Mouse (Mus musculus) cerebellum, adult 11 months (tissue): ENCODE measurements around the gene Tceal7.

Experiments used
- DNase-seq: peaks from one replicate; pipeline ENCODE4 v3.0.0; 2022

The Tceal7 gene

DNA sequence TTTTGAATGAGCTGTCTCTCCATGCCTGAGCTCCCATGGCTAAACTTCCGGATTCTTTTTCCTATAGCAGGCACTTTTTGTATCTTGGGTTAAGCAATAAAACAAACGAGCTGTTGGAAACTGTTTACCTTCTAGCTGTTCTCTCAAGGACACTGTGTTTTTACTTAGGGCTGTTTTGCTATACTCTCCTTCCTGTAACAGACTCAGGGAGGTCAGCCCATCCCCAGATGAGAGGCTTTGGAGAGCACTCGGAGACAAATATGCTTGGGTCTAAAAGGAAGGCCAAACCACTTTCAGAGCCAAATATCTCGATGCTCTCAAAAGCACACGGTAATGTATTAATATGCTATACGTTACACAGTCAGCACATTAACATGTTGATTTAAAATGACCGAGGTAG lies 35.1 kb downstream of the Tceal7 start:
- no peak for DNase-seq

DNA sequence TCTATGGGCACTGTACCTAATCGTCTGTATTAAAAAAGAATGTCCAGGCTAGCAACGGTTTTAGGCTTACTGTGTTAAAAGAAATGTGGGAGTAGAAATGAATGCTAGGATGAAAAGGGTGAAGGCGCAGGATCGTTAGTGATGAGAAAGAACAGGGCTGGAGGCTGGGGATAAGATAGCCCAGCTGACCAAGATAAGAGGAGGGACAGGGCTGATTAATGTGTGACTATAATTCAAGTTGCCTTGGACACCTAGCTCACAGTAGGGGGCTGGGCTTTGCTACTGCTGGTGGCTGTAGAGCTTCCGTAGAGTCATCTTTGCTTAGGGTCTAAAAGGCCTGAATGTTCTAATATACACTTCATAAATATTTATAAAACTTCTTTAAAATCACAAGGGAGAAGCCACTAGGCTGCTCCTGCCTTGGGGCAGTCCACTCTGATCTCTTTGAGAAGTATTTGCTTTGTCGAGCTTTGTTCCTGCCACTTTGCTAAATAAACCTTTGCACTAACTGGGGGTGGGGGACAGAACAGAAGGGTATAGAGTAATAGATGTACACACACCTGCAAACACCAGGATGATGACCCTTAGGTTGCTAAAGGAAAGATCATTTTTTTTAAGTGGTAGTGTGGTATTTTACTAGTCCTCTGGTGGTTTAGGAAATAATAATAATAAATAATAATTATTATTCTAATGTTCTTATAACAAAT lies 37.6 kb downstream of the Tceal7 start:
- DNase-seq, result no peak

- no peak for DNase-seq
Observed at GRCm38 (mm10) chrX:136267720-136268119, 53.1 kb downstream of the Tceal7 start.

GRCm38 (mm10) chrX:136268173-136268572 lies 53.6 kb downstream of the Tceal7 start:
- no peak for DNase-seq

DNA sequence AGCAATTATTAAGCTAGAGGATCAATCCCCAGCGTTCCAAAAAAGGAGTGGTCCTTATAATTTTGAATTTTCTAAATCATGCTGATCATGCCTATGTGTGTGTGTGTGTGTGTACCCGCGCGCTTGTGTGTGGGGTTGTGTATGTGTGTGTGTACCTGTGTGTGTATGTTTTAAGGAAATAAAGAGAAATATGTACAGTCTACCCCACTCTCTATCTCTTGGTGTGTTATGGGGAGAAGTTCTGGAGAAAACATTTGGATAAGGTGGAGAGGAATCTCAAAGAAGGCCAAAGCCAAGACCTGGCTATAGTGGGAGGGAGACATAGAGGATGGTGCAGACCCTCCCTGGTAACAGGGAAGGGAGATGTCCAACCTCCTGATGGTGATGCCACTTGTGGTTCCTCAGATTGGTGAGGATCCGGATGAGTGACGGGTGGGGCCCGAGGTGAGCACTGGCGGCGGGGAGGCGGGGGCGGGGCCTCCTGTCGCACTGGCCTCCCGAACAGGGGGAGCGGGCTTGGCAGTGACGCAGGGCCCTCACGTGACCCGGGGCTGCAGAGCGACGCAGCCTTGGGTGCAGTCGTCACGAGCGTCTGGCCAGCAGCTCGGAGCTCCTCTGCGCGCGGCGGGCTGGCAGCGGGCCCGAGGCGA lies 55.3 kb downstream of the Tceal7 start, which contains the start of gene Bex3:
Gene Bex3 (plus strand): TSS at position 511 of the 650 bp plus-strand sequence.
- DNase-seq, result peak; percentile 78

GRCm38 (mm10) chrX:136270393-136271111 lies 56.0 kb downstream of the Tceal7 start:
- peak; percentile 25 for DNase-seq

DNA sequence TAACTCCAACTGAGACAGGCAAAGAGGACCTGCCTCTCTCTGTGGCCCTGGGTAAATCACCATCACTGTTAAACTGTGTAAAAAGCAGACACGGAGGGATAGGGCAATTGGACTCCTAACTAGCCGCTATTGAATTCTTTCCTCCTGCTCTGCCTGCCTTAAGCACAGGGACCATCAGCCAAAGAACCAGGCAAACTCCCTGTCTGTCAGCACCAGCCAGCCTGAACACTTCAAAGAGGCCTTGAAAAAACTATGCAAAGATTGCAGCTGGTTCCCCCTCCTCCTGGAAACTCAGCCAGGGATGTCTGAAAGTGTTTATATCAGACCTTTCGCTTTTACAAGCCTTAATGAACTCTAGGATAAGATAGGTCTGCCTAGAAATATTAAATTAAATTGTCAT lies 60.0 kb downstream of the Tceal7 start:
- DNase-seq, result no peak

GRCm38 (mm10) chrX:136275386-136275785 lies 60.8 kb downstream of the Tceal7 start:
- no peak for DNase-seq
